Mouse (Mus musculus) lung, postnatal 0 days (tissue): ENCODE measurements around the gene Sgsm2.

Experiments used
- CTCF ChIP-seq: IDR thresholded peaks from 2 replicates; pipeline ENCODE4 v1.5.1; 2016; ENCODE audit warnings: antibody characterized with exemption, mild to moderate bottlenecking
- EP300 ChIP-seq: IDR thresholded peaks from 2 replicates; pipeline ENCODE4 v1.6.1; 2016; ENCODE audit warnings: antibody characterized with exemption, mild to moderate bottlenecking, control low read depth

- TF ChIP-seq EP300 (no peak), CTCF (no peak)
Observed at GRCm38 (mm10) chr11:74827791-74828403, 69.0 kb downstream of the Sgsm2 start.
